Comparison of ENCODE assay signal across 9 mouse cellular contexts in the genomic region with DNA sequence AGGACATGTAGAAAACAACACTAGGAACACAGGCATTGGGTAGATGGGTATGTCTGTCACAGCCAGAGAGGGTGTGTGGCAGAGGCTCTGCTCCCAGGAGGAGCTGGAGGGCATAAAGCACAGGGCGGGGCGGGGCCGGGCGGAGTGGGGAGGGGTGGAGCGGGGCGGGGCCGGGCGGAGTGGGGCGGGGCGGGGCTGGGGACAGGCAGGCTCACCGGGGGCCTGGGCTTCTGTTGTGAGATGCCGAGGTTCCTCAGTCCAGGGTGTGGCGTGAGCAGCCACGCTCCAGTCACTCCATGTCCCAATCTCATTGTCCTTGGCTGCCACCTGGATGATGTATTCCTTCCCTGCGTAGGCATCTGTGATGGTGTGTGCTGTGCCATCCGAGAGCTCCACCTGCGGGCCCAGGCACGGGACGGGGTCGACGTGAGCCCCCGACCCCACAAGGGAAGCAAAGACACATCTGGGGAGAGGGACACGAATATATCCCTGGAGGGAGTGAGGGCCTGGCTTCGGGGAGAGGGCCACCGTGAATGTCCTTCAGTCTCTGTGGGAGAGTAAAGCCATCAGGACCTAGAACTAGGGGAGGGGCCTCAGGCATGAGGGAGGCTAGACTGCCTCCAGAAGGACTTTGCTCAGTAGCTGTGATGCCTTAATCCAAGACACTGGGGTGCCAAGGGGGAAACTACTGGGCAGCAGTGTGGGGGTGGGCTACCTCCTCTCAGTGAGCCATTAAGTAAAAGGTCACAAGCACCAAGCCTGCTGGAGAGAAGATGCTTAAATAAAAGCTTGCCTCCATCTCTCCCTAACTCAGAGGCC. TPM values are rescaled to one million over a fixed set of nuclear protein-coding genes. Genes with fewer than 3 reads are reported as not detected.
A peak's percentile ranks its signal among the peaks of the same experiment; 100 is the strongest.
DNase-seq lines count a peak whose midpoint lies in the region; ATAC-seq lines count a peak whose summit lies in the region.
"Had no signal": no experiment of that assay in that cellular context is flagged by ENCODE, and none has a peak within 500 bp of the region (broad histone marks: within the 10 kb centered on the region; RNA-seq: fewer than 3 reads in every experiment).

No protein-coding gene starts in this region.

- H3K9me3 ChIP-seq in kidney, embryonic 15.5 days (replicated peaks), result no peaks in the 10 kb centered on the region
- H3K9me3 ChIP-seq in intestine, embryonic 16.5 days (ENCODE audit: control insufficient read depth, low read length), result no peaks in the 10 kb centered on the region
- no peaks in the 10 kb centered on the region for H3K9me3 ChIP-seq in midbrain, embryonic 14.5 days (ENCODE audit: control insufficient read depth, low read length)

- WGBS in kidney, embryonic 15.5 days, result 9% methylated on average over 23 of the region's 25 CpGs
- 20% methylated on average over 15 of the region's 25 CpGs for WGBS in intestine, embryonic 16.5 days
- WGBS in midbrain, embryonic 14.5 days, result 22% methylated on average over 25 of the region's 25 CpGs

- H3K4me3 ChIP-seq in kidney, embryonic 15.5 days (replicated peaks), result no peak overlapping the region
- peak overlapping the region; percentile 12; the same call in 1 of the 2 replicates for H3K4me3 ChIP-seq in intestine, embryonic 16.5 days (ENCODE audit: low read length)
- H3K4me3 ChIP-seq in midbrain, embryonic 14.5 days (replicated peaks; ENCODE audit: low read depth, low read length), result no peak overlapping the region

- no peak overlapping the region for H3K9ac ChIP-seq in kidney, embryonic 15.5 days
- H3K9ac ChIP-seq in intestine, embryonic 16.5 days (ENCODE audit: low read depth, low read length), result 0 out of 2 replicates have a peak overlapping the region, but pooled peaks have one; percentile 24
- 0 out of 2 replicates have a peak overlapping the region, but pooled peaks have one; percentile 23 for H3K9ac ChIP-seq in midbrain, embryonic 14.5 days (replicated peaks; ENCODE audit: low read length)

- peaks cover 21% of the 10 kb centered on the region for H3K27me3 ChIP-seq in kidney, embryonic 15.5 days
- H3K27me3 ChIP-seq in intestine, embryonic 16.5 days (replicated peaks; ENCODE audit: control insufficient read depth, insufficient read depth, low read length), result no peaks in the 10 kb centered on the region
- no peaks in the 10 kb centered on the region for H3K27me3 ChIP-seq in midbrain, embryonic 14.5 days (ENCODE audit: control insufficient read depth, insufficient read depth, low read length)

- peaks cover 64% of the 10 kb centered on the region for H3K4me1 ChIP-seq in kidney, embryonic 15.5 days
- H3K4me1 ChIP-seq in intestine, embryonic 16.5 days (ENCODE audit: control insufficient read depth, insufficient read depth, low read length), result peaks cover 19% of the 10 kb centered on the region
- H3K4me1 ChIP-seq in midbrain, embryonic 14.5 days (ENCODE audit: control insufficient read depth, insufficient read depth, low read length), result peaks cover 19% of the 10 kb centered on the region

- H3K36me3 ChIP-seq in kidney, embryonic 15.5 days, result peaks cover 9% of the 10 kb centered on the region; the same call in 1 of the 2 replicates
- no peaks in the 10 kb centered on the region for H3K36me3 ChIP-seq in intestine, embryonic 16.5 days (ENCODE audit: control insufficient read depth, insufficient read depth, low read length)
- peaks cover 40% of the 10 kb centered on the region for H3K36me3 ChIP-seq in midbrain, embryonic 14.5 days (ENCODE audit: control insufficient read depth, insufficient read depth, low read length)

- H3K27ac ChIP-seq in kidney, embryonic 15.5 days, result peak overlapping the region; percentile 89
- no peak overlapping the region for H3K27ac ChIP-seq in intestine, embryonic 16.5 days (ENCODE audit: low read length)
- H3K27ac ChIP-seq in midbrain, embryonic 14.5 days (replicated peaks; ENCODE audit: low read depth, low read length), result no peak overlapping the region

- H3K4me2 ChIP-seq in kidney, embryonic 15.5 days, result peak overlapping the region; percentile 44
- H3K4me2 ChIP-seq in intestine, embryonic 16.5 days (ENCODE audit: low read depth, low read length), result peak overlapping the region; percentile 44
- no peak overlapping the region for H3K4me2 ChIP-seq in midbrain, embryonic 14.5 days (ENCODE audit: low read length)

- DNase-seq in kidney, adult 18-20 months, result no peak
- peak; percentile 53 to 70 for DNase-seq in adrenal gland, postnatal 36 days
- no peak for DNase-seq in midbrain, embryonic 14.5 days
- no peak for DNase-seq in ovary, postnatal 14 days (ENCODE audit: low spot score)
- no peak for DNase-seq in frontal cortex, postnatal 14 days (ENCODE audit: low spot score in 2 of 2)
- no peak for DNase-seq in right cerebral cortex, postnatal 10 days (ENCODE audit: low spot score in 2 of 2)

- peak; percentile 54 for ATAC-seq in kidney, embryonic 15.5 days (replicated peaks; ENCODE audit: low FRiP score)
- ATAC-seq in intestine, embryonic 16.5 days, result peak; percentile 81
- no peak for ATAC-seq in midbrain, embryonic 14.5 days (ENCODE audit: low FRiP score, low TSS enrichment)

RNA-seq across cellular contexts. Expression of a gene that starts 18.7 kb away (rescaled TPM):
- 19.1 and 22.6 TPM in 2 replicates for polyA plus RNA-seq in kidney, embryonic 15.5 days (2015; fragmentation: Nextera tagmentation; extraction: Ambion mirVana)
- total RNA-seq in adrenal gland, postnatal 36 days (2021), result 1 to 10 TPM; 2.8 to 3.5 TPM
- 7.6 and 8.7 TPM in 2 replicates for polyA plus RNA-seq in intestine, embryonic 16.5 days (2015; fragmentation: Nextera tagmentation; extraction: Ambion mirVana)
- 121 and 154 TPM in 2 replicates for polyA plus RNA-seq in midbrain, embryonic 14.5 days (2014; fragmentation: Nextera tagmentation; extraction: Ambion mirVana)
- total RNA-seq: monocyte, adult 5-6 weeks had no signal

RNA-seq across cellular contexts. Expression of a gene that starts 38.1 kb away (rescaled TPM):
- polyA plus RNA-seq in kidney, embryonic 15.5 days (2015; fragmentation: Nextera tagmentation; extraction: Ambion mirVana), result 19.8 and 22.1 TPM in 2 replicates
- total RNA-seq in adrenal gland, postnatal 36 days (2021), result 10 to 100 TPM; 39.3 to 40.3 TPM
- 5.5 and 5.6 TPM in 2 replicates for polyA plus RNA-seq in intestine, embryonic 16.5 days (2015; fragmentation: Nextera tagmentation; extraction: Ambion mirVana)
- 23.9 and 46.8 TPM in 2 replicates for polyA plus RNA-seq in midbrain, embryonic 14.5 days (2014; fragmentation: Nextera tagmentation; extraction: Ambion mirVana)
- total RNA-seq: monocyte, adult 5-6 weeks had no signal

RNA-seq across cellular contexts. Expression of a gene that starts 41.0 kb away (rescaled TPM):
- polyA plus RNA-seq in kidney, embryonic 15.5 days (2015; fragmentation: Nextera tagmentation; extraction: Ambion mirVana), result 137 and 157 TPM in 2 replicates
- total RNA-seq in adrenal gland, postnatal 36 days (2021), result 10 to 100 TPM; 79.1 to 85.0 TPM
- polyA plus RNA-seq in intestine, embryonic 16.5 days (2015; fragmentation: Nextera tagmentation; extraction: Ambion mirVana), result 113 and 125 TPM in 2 replicates
- polyA plus RNA-seq in midbrain, embryonic 14.5 days (2014; fragmentation: Nextera tagmentation; extraction: Ambion mirVana), result 28.1 and 32.1 TPM in 2 replicates

RNA-seq across cellular contexts. Expression of a gene that starts 54.6 kb away (rescaled TPM):
- 76.2 and 83.6 TPM in 2 replicates for polyA plus RNA-seq in kidney, embryonic 15.5 days (2015; fragmentation: Nextera tagmentation; extraction: Ambion mirVana)
- total RNA-seq in adrenal gland, postnatal 36 days (2021), result 10 to 100 TPM; 39.2 to 42.6 TPM
- 57.5 and 64.9 TPM in 2 replicates for polyA plus RNA-seq in intestine, embryonic 16.5 days (2015; fragmentation: Nextera tagmentation; extraction: Ambion mirVana)
- polyA plus RNA-seq in midbrain, embryonic 14.5 days (2014; fragmentation: Nextera tagmentation; extraction: Ambion mirVana), result 62.2 and 64.1 TPM in 2 replicates

Comparison
In these comparisons a context has a peak if more than half of its experiments do, and no peak if none do; other contexts are left out.
1. DNase-seq: peak in adrenal gland, postnatal 36 days (2 of 2); none in kidney, adult 18-20 months (single experiment), midbrain, embryonic 14.5 days (single experiment), ovary, postnatal 14 days (single experiment), frontal cortex, postnatal 14 days (0 of 2) and right cerebral cortex, postnatal 10 days (0 of 2).